Comparison of ENCODE assay signal across 20 mouse cellular contexts in genomic region chr4:34749236-34749635, GRCm38 (mm10). TPM values are rescaled to one million over a fixed set of nuclear protein-coding genes. Genes with fewer than 3 reads are reported as not detected.
DNase-seq lines count a peak whose midpoint lies in the region; ATAC-seq and TF ChIP-seq lines count a peak whose summit lies in the region.
"Had no signal": no experiment of that assay in that cellular context is flagged by ENCODE, and none has a peak within 500 bp of the region (broad histone marks: within the 10 kb centered on the region; RNA-seq: fewer than 3 reads in every experiment).

No protein-coding gene starts in this region.

- no peak for ATAC-seq in lung, postnatal 0 days
- no peak for ATAC-seq in erythroid progenitor cell, adult 5-6 weeks (replicated peaks; ENCODE audit: low FRiP score, poor library complexity, severe bottlenecking)
- ATAC-seq: activated CD4-positive, CD25-positive, alpha-beta regulatory T cell, adult 4 months; intestine, postnatal 0 days had no signal

- no peaks in the 10 kb centered on the region for H3K27me3 ChIP-seq in lung, postnatal 0 days (replicated peaks; ENCODE audit: insufficient read depth, low read length)
- H3K27me3 ChIP-seq: forebrain, embryonic 12.5 days; limb, embryonic 12.5 days; midbrain, embryonic 12.5 days had no signal

- no peak overlapping the region for H3K4me2 ChIP-seq in lung, postnatal 0 days (replicated peaks; ENCODE audit: low read depth, low read length)
- H3K4me2 ChIP-seq: embryonic facial prominence, embryonic 13.5 days; forebrain, embryonic 12.5 days; limb, embryonic 12.5 days; midbrain, embryonic 12.5 days had no signal

- no peak overlapping the region for H3K9ac ChIP-seq in lung, postnatal 0 days (replicated peaks; ENCODE audit: low read depth)
- H3K9ac ChIP-seq: embryonic facial prominence, embryonic 13.5 days; forebrain, embryonic 12.5 days; limb, embryonic 12.5 days; midbrain, embryonic 12.5 days had no signal

- peak; percentile 5 to 30 for DNase-seq in heart, postnatal 10 days
- DNase-seq in heart, adult 11 months: no peak
- peak; percentile 24 to 28 for DNase-seq in adrenal gland, postnatal 36 days
- peak; percentile 55 for DNase-seq in kidney, postnatal 10 days
- DNase-seq in lung, postnatal 0 days (ENCODE audit: low spot score): peak; percentile 16
- no peak for DNase-seq in adipocyte (ENCODE audit: low spot score)
- DNase-seq in thymus, postnatal 36 days: no peak
- DNase-seq: layer of hippocampus, postnatal 36 days; right cerebral cortex, postnatal 25 days had no signal

- no peak overlapping the region for H3K4me3 ChIP-seq in lung, postnatal 0 days (ENCODE audit: low read depth, low read length)
- H3K4me3 ChIP-seq: embryonic facial prominence, embryonic 13.5 days; forebrain, embryonic 12.5 days; hindbrain, embryonic 10.5 days; limb, embryonic 12.5 days; midbrain, embryonic 12.5 days had no signal

- H3K4me1 ChIP-seq in lung, postnatal 0 days (ENCODE audit: insufficient read depth, low read depth, low read length): no peaks in the 10 kb centered on the region
- H3K4me1 ChIP-seq: embryonic facial prominence, embryonic 13.5 days; forebrain, embryonic 12.5 days; hindbrain, embryonic 10.5 days; limb, embryonic 12.5 days; midbrain, embryonic 12.5 days had no signal

- no peak overlapping the region for H3K27ac ChIP-seq in lung, postnatal 0 days (ENCODE audit: low read length)
- H3K27ac ChIP-seq: embryonic facial prominence, embryonic 13.5 days; forebrain, embryonic 12.5 days; hindbrain, embryonic 10.5 days; limb, embryonic 12.5 days; midbrain, embryonic 12.5 days had no signal

- intact Hi-C loops in heart, postnatal 10 days (cut with DNase I): no loop called here

- H3K36me3 ChIP-seq in lung, postnatal 0 days (ENCODE audit: insufficient read depth, low read length): no peaks in the 10 kb centered on the region
- H3K36me3 ChIP-seq: embryonic facial prominence, embryonic 13.5 days; forebrain, embryonic 12.5 days; hindbrain, embryonic 10.5 days; limb, embryonic 12.5 days; midbrain, embryonic 12.5 days had no signal

- TF ChIP-seq EP300 in lung, postnatal 0 days (IDR thresholded peaks at IDR 0.05): no peak

- no peak for TF ChIP-seq CTCF in lung, postnatal 0 days (IDR thresholded peaks at IDR 0.05)

- H3K9me3 ChIP-seq in lung, postnatal 0 days (ENCODE audit: low read length): no peaks in the 10 kb centered on the region
- H3K9me3 ChIP-seq: embryonic facial prominence, embryonic 13.5 days; forebrain, embryonic 12.5 days; hindbrain, embryonic 10.5 days; limb, embryonic 12.5 days; midbrain, embryonic 12.5 days had no signal

- WGBS in lung, postnatal 0 days: 27% methylated on average over 6 of the region's 6 CpGs

RNA-seq across cellular contexts. Expression of gene Gm136, which starts 6.8 kb away (rescaled TPM):
- total RNA-seq in heart, postnatal 10 days (2021): not detected
- not detected for total RNA-seq in adrenal gland, postnatal 36 days (2021)
- not detected in 2 replicates for polyA plus RNA-seq in lung, postnatal 0 days (2015; fragmentation: Nextera tagmentation; extraction: Ambion mirVana)
- not detected in 2 replicates for total RNA-seq in erythroid progenitor cell, adult 5-6 weeks (2015; ENCODE audit: low replicate concordance)
- total RNA-seq in erythroid progenitor cell, adult 5-6 weeks (2017; ENCODE audit: low replicate concordance): not detected in 2 replicates
- total RNA-seq: gastrocnemius, adult 18-20 months; layer of hippocampus, postnatal 36 days had no signal
- polyA plus RNA-seq: activated CD4-positive, CD25-positive, alpha-beta regulatory T cell, adult 4 months; embryonic facial prominence, embryonic 13.5 days; forebrain, embryonic 12.5 days; hindbrain, embryonic 10.5 days; intestine, postnatal 0 days; limb, embryonic 12.5 days; liver, embryonic 16.5 days; midbrain, embryonic 12.5 days; thymus, postnatal 0 days had no signal

RNA-seq across cellular contexts. Expression of gene Cfap206, which starts 19.2 kb away (rescaled TPM):
- under 1 TPM; 0.10 to 0.29 TPM for total RNA-seq in heart, postnatal 10 days (2021)
- 1 to 10 TPM in 1 of 2 experiments, not detected in 1; 2.2 TPM for total RNA-seq in adrenal gland, postnatal 36 days (2021)
- 11.9 and 14.5 TPM in 2 replicates for polyA plus RNA-seq in lung, postnatal 0 days (2015; fragmentation: Nextera tagmentation; extraction: Ambion mirVana)
- total RNA-seq in erythroid progenitor cell, adult 5-6 weeks (2015; ENCODE audit: low replicate concordance): not detected in 2 replicates
- total RNA-seq in erythroid progenitor cell, adult 5-6 weeks (2017; ENCODE audit: low replicate concordance): not detected in 2 replicates
- total RNA-seq: gastrocnemius, adult 18-20 months had no signal
- polyA plus RNA-seq: activated CD4-positive, CD25-positive, alpha-beta regulatory T cell, adult 4 months; liver, embryonic 16.5 days had no signal

RNA-seq across cellular contexts. Expression of gene Smim8, which starts 29.0 kb away (rescaled TPM):
- total RNA-seq in heart, postnatal 10 days (2021): 10 to 100 TPM; 44.5 to 50.7 TPM
- 10 to 100 TPM; 19.1 to 23.8 TPM for total RNA-seq in adrenal gland, postnatal 36 days (2021)
- 46.0 and 48.8 TPM in 2 replicates for polyA plus RNA-seq in lung, postnatal 0 days (2015; fragmentation: Nextera tagmentation; extraction: Ambion mirVana)
- 14.3 and 17.7 TPM in 2 replicates for total RNA-seq in erythroid progenitor cell, adult 5-6 weeks (2015; ENCODE audit: low replicate concordance)
- total RNA-seq in erythroid progenitor cell, adult 5-6 weeks (2017; ENCODE audit: low replicate concordance): 15.8 and 34.4 TPM in 2 replicates

Comparison
In these comparisons a context has a peak if more than half of its experiments do, and no peak if none do; other contexts are left out.
1. DNase-seq: peak in heart, postnatal 10 days (2 of 2), adrenal gland, postnatal 36 days (2 of 2), kidney, postnatal 10 days (single experiment) and lung, postnatal 0 days (single experiment); none in heart, adult 11 months (single experiment), adipocyte (single experiment) and thymus, postnatal 36 days (0 of 2).